8 mouse cellular contexts compared by ENCODE assay signal in genomic region chr12:41487005-41487404, GRCm38 (mm10). TPM values are rescaled to one million over a fixed set of nuclear protein-coding genes. Genes with fewer than 3 reads are reported as not detected.
DNase-seq lines count a peak whose midpoint lies in the region; ATAC-seq and TF ChIP-seq lines count a peak whose summit lies in the region.

No protein-coding gene starts in this region.

- H3K4me1 ChIP-seq in lung, embryonic 14.5 days (ENCODE audit: insufficient read depth) = 0 out of 2 replicates have a peak, but pooled peaks cover 2% of the 10 kb centered on the region

- H3K9me3 ChIP-seq in lung, embryonic 14.5 days (ENCODE audit: low read depth, low read length) = no peaks in the 10 kb centered on the region

- H3K9ac ChIP-seq in lung, embryonic 14.5 days = no peak overlapping the region

- peak; percentile 90 for TF ChIP-seq CTCF in lung, embryonic 14.5 days (IDR thresholded peaks at IDR 0.05; ENCODE audit: low read depth)

- H3K27me3 ChIP-seq in lung, embryonic 14.5 days (ENCODE audit: insufficient read depth, low read length) = no peaks in the 10 kb centered on the region

- H3K36me3 ChIP-seq in lung, embryonic 14.5 days (ENCODE audit: insufficient read depth) = no peaks in the 10 kb centered on the region

- H3K4me2 ChIP-seq in lung, embryonic 14.5 days = no peak overlapping the region

- H3K27ac ChIP-seq in lung, embryonic 14.5 days (ENCODE audit: low read depth) = no peak overlapping the region

- no peak overlapping the region for H3K4me3 ChIP-seq in lung, embryonic 14.5 days (ENCODE audit: low read depth, low read length)

- 17% methylated on average over 5 of the region's 5 CpGs for WGBS in lung, embryonic 14.5 days

- DNase-seq in gastrocnemius, adult 18-20 months (ENCODE audit: low spot score) = peak; percentile 40
- DNase-seq in gastrocnemius, adult 8-10 months (ENCODE audit: low spot score in 2 of 2) = no peak
- peak; percentile 86 for DNase-seq in lung, embryonic 14.5 days
- no peak for DNase-seq in lung, postnatal 14 days
- DNase-seq in heart, postnatal 4 days = peak; percentile 12
- peak; percentile 53 for DNase-seq in retina, adult 2 months (ENCODE audit: low read depth, low spot score)
- no peak for DNase-seq in gastrocnemius, postnatal 10 days

- ATAC-seq in lung, embryonic 14.5 days (ENCODE audit: insufficient read depth) = 0 out of 2 replicates have a peak, but pooled peaks have one; percentile 50
- ATAC-seq in activated CD4-positive, CD25-positive, alpha-beta regulatory T cell, adult 4 months = peak; percentile 32

RNA-seq across cellular contexts. Expression of gene Lrrn3, which starts 0.8 kb away (rescaled TPM):
- under 1 TPM; 0.23 to 0.24 TPM for total RNA-seq in gastrocnemius, adult 18-20 months (2021)
- total RNA-seq in gastrocnemius, adult 8-10 months (2022) = under 1 TPM; 0.22 to 0.29 (median 0.27) TPM
- 20.1 and 20.3 TPM in 2 replicates for polyA plus RNA-seq in lung, embryonic 14.5 days (2014; fragmentation: Nextera tagmentation; extraction: Ambion mirVana)
- 1 to 10 TPM; 2.5 to 3.5 TPM for polyA plus RNA-seq in activated CD4-positive, CD25-positive, alpha-beta regulatory T cell, adult 4 months (2017; shearing (Covaris generic))
- under 1 TPM; 0.43 to 0.61 TPM for total RNA-seq in heart, postnatal 4 days (2021)
- 1 to 10 TPM; 1.0 to 1.3 TPM for total RNA-seq in gastrocnemius, postnatal 10 days (2021)

Comparison
In these comparisons a context has a peak if more than half of its experiments do, and no peak if none do; other contexts are left out.
1. DNase-seq: peak in gastrocnemius, adult 18-20 months (single experiment), lung, embryonic 14.5 days (single experiment), heart, postnatal 4 days (single experiment) and retina, adult 2 months (single experiment); none in gastrocnemius, adult 8-10 months (0 of 2), lung, postnatal 14 days (single experiment) and gastrocnemius, postnatal 10 days (single experiment).